22 mouse cellular contexts compared by ENCODE assay signal in genomic region chr5:38967010-38967409, GRCm38 (mm10).
DNase-seq lines count a peak whose midpoint lies in the region; TF ChIP-seq lines count a peak whose summit lies in the region.
"Had no signal": no experiment of that assay in that cellular context is flagged by ENCODE, and none has a peak within 500 bp of the region (broad histone marks: within the 10 kb centered on the region; RNA-seq: fewer than 3 reads in every experiment).

No protein-coding gene starts in this region.

- no peak for TF ChIP-seq CTCF in left cerebral cortex, adult 2 months (IDR thresholded peaks at IDR 0.05)

- peak; percentile 16 for DNase-seq in layer of hippocampus, adult 11-12 months (ENCODE audit: low spot score)
- no peak for DNase-seq in layer of hippocampus, postnatal 10 days (ENCODE audit: low spot score in 2 of 2)
- no peak for DNase-seq in left cerebral cortex, adult 2 months (ENCODE audit: extremely low spot score in 1 of 2, low spot score in 2 of 2)
- DNase-seq in left cerebral cortex, postnatal 10 days (ENCODE audit: extremely low spot score in 1 of 2, low spot score in 2 of 2), result no peak
- DNase-seq in brain, adult 2 months (ENCODE audit: low read depth, low spot score), result peak; percentile 78
- peak; percentile 48 for DNase-seq in telencephalon, adult 2 months (ENCODE audit: low read depth, low spot score)
- DNase-seq in thymus, postnatal 14 days, result no peak
- DNase-seq: adrenal gland, adult 8-10 months; adrenal gland, postnatal 25 days; cerebellum, adult 18-20 months; cerebellum, postnatal 10 days; cerebellum, postnatal 36 days; gastrocnemius, postnatal 25 days; heart, adult 18-20 months; heart, postnatal 10 days; heart, postnatal 36 days had no signal

- intact Hi-C loops in left cerebral cortex, adult 2 months (cut with DNase I), result no loop called here
- intact Hi-C loops in left cerebral cortex, postnatal 10 days (cut with DNase I), result no loop called here

- no peak overlapping the region for H3K4me3 ChIP-seq in left cerebral cortex, adult 2 months
- H3K4me3 ChIP-seq: forebrain, embryonic 10.5 days; forebrain, embryonic 13.5 days; heart, embryonic 12.5 days; heart, embryonic 15.5 days; hindbrain, embryonic 10.5 days; hindbrain, embryonic 13.5 days had no signal

- 0 out of 2 replicates have a peak overlapping the region, but pooled peaks have one; percentile 5 for H3K27ac ChIP-seq in left cerebral cortex, adult 2 months
- H3K27ac ChIP-seq: forebrain, embryonic 10.5 days; forebrain, embryonic 13.5 days; heart, embryonic 15.5 days; hindbrain, embryonic 10.5 days; hindbrain, embryonic 13.5 days had no signal

Comparison
In these comparisons a context has a peak if more than half of its experiments do, and no peak if none do; other contexts are left out.
1. DNase-seq: peak in layer of hippocampus, adult 11-12 months (single experiment), brain, adult 2 months (single experiment) and telencephalon, adult 2 months (single experiment); none in layer of hippocampus, postnatal 10 days (0 of 2), left cerebral cortex, adult 2 months (0 of 2), left cerebral cortex, postnatal 10 days (0 of 2) and thymus, postnatal 14 days (single experiment).